Mouse (Mus musculus) forebrain, embryonic 11.5 days (tissue): ENCODE data around the gene Zdhhc14. TPM values are rescaled to one million over a fixed set of nuclear protein-coding genes. Genes with fewer than 3 reads are reported as not detected.

Source experiments
- ATAC-seq: fragments of 200-750 bp; cut with Nextera tagmentation; replicated peaks from 2 replicates; pipeline ENCODE4 v1.8.0; 2017; ENCODE audit warnings: moderate TSS enrichment; ENCODE audit not compliant: low FRiP score
- DNase-seq: peaks from one replicate; pipeline ENCODE4 v3.0.0-alpha.2; 2017; ENCODE audit warnings: low spot score
- H3K27ac ChIP-seq: fragments of 300-500 bp; sonication (generic); 2 replicates; pipeline ENCODE4 v1.5.1; 2014; ENCODE audit warnings: low read depth, low read length
- H3K27me3 ChIP-seq: fragments of 300-500 bp; sonication (generic); 2 replicates; pipeline ENCODE4 v1.6.1; 2014; ENCODE audit warnings: mild to moderate bottlenecking, low read length, mixed read lengths; ENCODE audit not compliant: control insufficient read depth, insufficient read depth
- H3K36me3 ChIP-seq: fragments of 300-500 bp; sonication (generic); 2 replicates; pipeline ENCODE4 v1.6.1; 2014; ENCODE audit warnings: mild to moderate bottlenecking, low read length, moderate library complexity, mixed read lengths; ENCODE audit not compliant: control insufficient read depth, insufficient read depth
- H3K4me1 ChIP-seq: fragments of 300-500 bp; sonication (generic); replicated peaks from 2 replicates; pipeline ENCODE4 v1.6.1; 2014; ENCODE audit warnings: low read length, mixed read lengths; ENCODE audit not compliant: control insufficient read depth, insufficient read depth
- H3K4me2 ChIP-seq: fragments of 300-500 bp; sonication (generic); 2 replicates; pipeline ENCODE4 v1.6.1; 2014; ENCODE audit warnings: low read depth, mild to moderate bottlenecking, low read length, moderate library complexity, mixed read lengths; ENCODE audit not compliant: severe bottlenecking
- H3K4me3 ChIP-seq: fragments of 300-500 bp; sonication (generic); 2 replicates; pipeline ENCODE4 v1.5.1; 2014; ENCODE audit warnings: low read depth, low read length
- H3K9ac ChIP-seq: fragments of 300-500 bp; sonication (generic); 2 replicates; pipeline ENCODE4 v1.6.1; 2014; ENCODE audit warnings: low read length
- H3K9me3 ChIP-seq: fragments of 300-500 bp; sonication (generic); 2 replicates; pipeline ENCODE4 v1.6.1; 2016; ENCODE audit warnings: low read length, mixed read lengths; ENCODE audit not compliant: control insufficient read depth
- WGBS: fragments of 180-500 bp; shearing (Covaris S2); extraction: QIAGEN DNeasy Blood & Tissue Kit; methylation state at CpG from one replicate; pipeline ENCODE4 v1.1.7; 2014; 5-methylcytosine and 5-hydroxymethylcytosine counted together
- polyA plus RNA-seq: library from polyadenylated mRNA; unstranded; fragments of >200 nt; fragmentation: Nextera tagmentation; extraction: Ambion mirVana; gene quantifications from 2 replicates; pipeline ENCODE4 v1.2.1, GENCODE M21; 2014

Gene Zdhhc14
- polyA plus RNA-seq, 1 experiment from 2014 or later = 2.3 TPM

- DNase-seq (no peak), ATAC-seq (no peak)
- no peaks in the 10 kb centered on the region for H3K27me3 ChIP-seq
- H3K4me2 ChIP-seq = no peak overlapping the region
- H3K4me3 ChIP-seq = no peak overlapping the region
- H3K4me1 ChIP-seq = no peaks in the 10 kb centered on the region
- no peak overlapping the region for H3K27ac ChIP-seq
- no peaks in the 10 kb centered on the region for H3K36me3 ChIP-seq
- no peak overlapping the region for H3K9ac ChIP-seq
- H3K9me3 ChIP-seq = no peaks in the 10 kb centered on the region
- WGBS = 77% methylated on average over 5 of the region's 5 CpGs
These were observed 303.0 kb downstream of the Zdhhc14 start for GRCm38 (mm10) chr17:5795369-5795768.

- no peaks in the 10 kb centered on the region for H3K27me3 ChIP-seq
- DNase-seq (peak; percentile 75), ATAC-seq (peak; percentile 60; the same call in 1 of the 2 replicates)
- WGBS = 6% methylated on average over 5 of the region's 5 CpGs
- H3K9ac ChIP-seq = no peak overlapping the region
- no peak overlapping the region for H3K27ac ChIP-seq
- no peaks in the 10 kb centered on the region for H3K9me3 ChIP-seq
- H3K4me3 ChIP-seq = no peak overlapping the region
- no peaks in the 10 kb centered on the region for H3K4me1 ChIP-seq
- no peak overlapping the region for H3K4me2 ChIP-seq
- H3K36me3 ChIP-seq = no peaks in the 10 kb centered on the region
These were observed 303.5 kb downstream of the Zdhhc14 start for GRCm38 (mm10) chr17:5795878-5796277.

- WGBS = 77% methylated on average over 5 of the region's 5 CpGs
- no peaks in the 10 kb centered on the region for H3K4me1 ChIP-seq
- no peak overlapping the region for H3K27ac ChIP-seq
- H3K9ac ChIP-seq = no peak overlapping the region
- no peak overlapping the region for H3K4me2 ChIP-seq
- no peaks in the 10 kb centered on the region for H3K9me3 ChIP-seq
- no peaks in the 10 kb centered on the region for H3K36me3 ChIP-seq
- ATAC-seq = no peak
- H3K27me3 ChIP-seq = no peaks in the 10 kb centered on the region
- no peak for DNase-seq
- H3K4me3 ChIP-seq = no peak overlapping the region
These were observed 304.9 kb downstream of the Zdhhc14 start for GRCm38 (mm10) chr17:5797124-5797760.

GRCm38 (mm10) chr17:5798221-5798801 is 306.0 kb downstream of the Zdhhc14 start:
- H3K4me3 ChIP-seq = no peak overlapping the region
- no peaks in the 10 kb centered on the region for H3K27me3 ChIP-seq
- ATAC-seq (no peak), DNase-seq (no peak)
- no peaks in the 10 kb centered on the region for H3K9me3 ChIP-seq
- H3K36me3 ChIP-seq = no peaks in the 10 kb centered on the region
- no peak overlapping the region for H3K4me2 ChIP-seq
- no peak overlapping the region for H3K9ac ChIP-seq
- no peaks in the 10 kb centered on the region for H3K4me1 ChIP-seq
- 75% methylated on average over 13 of the region's 13 CpGs for WGBS
- H3K27ac ChIP-seq = no peak overlapping the region

GRCm38 (mm10) chr17:5798900-5799299 is 306.5 kb downstream of the Zdhhc14 start:
- Histone ChIP-seq H3K4me1 (no peaks in the 10 kb centered on the region), H3K27me3 (no peaks in the 10 kb centered on the region), H3K4me2 (no peak overlapping the region), H3K4me3 (no peak overlapping the region), H3K36me3 (no peaks in the 10 kb centered on the region), H3K9me3 (no peaks in the 10 kb centered on the region), H3K27ac (no peak overlapping the region), H3K9ac (no peak overlapping the region)
- DNase-seq = no peak
- ATAC-seq = no peak
- WGBS = 83% methylated on average over 5 of the region's 5 CpGs

- no peak overlapping the region for H3K4me2 ChIP-seq
- H3K4me3 ChIP-seq = no peak overlapping the region
- 89% methylated on average over 17 of the region's 17 CpGs for WGBS
- H3K36me3 ChIP-seq = no peaks in the 10 kb centered on the region
- H3K4me1 ChIP-seq = no peaks in the 10 kb centered on the region
- H3K27me3 ChIP-seq = no peaks in the 10 kb centered on the region
- no peak overlapping the region for H3K27ac ChIP-seq
- ATAC-seq (no peak), DNase-seq (no peak)
- H3K9me3 ChIP-seq = no peaks in the 10 kb centered on the region
- H3K9ac ChIP-seq = no peak overlapping the region
These were observed 307.2 kb downstream of the Zdhhc14 start for GRCm38 (mm10) chr17:5799396-5800021.

- WGBS = 87% methylated on average over 2 of the region's 2 CpGs
- no peaks in the 10 kb centered on the region for H3K27me3 ChIP-seq
- no peak overlapping the region for H3K27ac ChIP-seq
- H3K9me3 ChIP-seq = no peaks in the 10 kb centered on the region
- no peaks in the 10 kb centered on the region for H3K4me1 ChIP-seq
- DNase-seq = no peak
- H3K4me3 ChIP-seq = no peak overlapping the region
- H3K9ac ChIP-seq = no peak overlapping the region
- no peaks in the 10 kb centered on the region for H3K36me3 ChIP-seq
- no peak for ATAC-seq
- no peak overlapping the region for H3K4me2 ChIP-seq
These were observed 307.9 kb downstream of the Zdhhc14 start for GRCm38 (mm10) chr17:5800254-5800653.

- WGBS = 82% methylated on average over 7 of the region's 7 CpGs
- H3K27me3 ChIP-seq = no peaks in the 10 kb centered on the region
These were observed 308.6 kb downstream of the Zdhhc14 start for GRCm38 (mm10) chr17:5800824-5801560.

More at GRCm38 (mm10) chr17:5800824-5801560, 308.6 kb downstream of the Zdhhc14 start:
- no peak overlapping the region for H3K4me2 ChIP-seq
- H3K9ac ChIP-seq = no peak overlapping the region
- no peaks in the 10 kb centered on the region for H3K4me1 ChIP-seq
- no peaks in the 10 kb centered on the region for H3K36me3 ChIP-seq
- H3K27ac ChIP-seq = no peak overlapping the region
- H3K9me3 ChIP-seq = no peaks in the 10 kb centered on the region
- H3K4me3 ChIP-seq = no peak overlapping the region
- ATAC-seq (no peak), DNase-seq (no peak)
